Mouse (Mus musculus) thymus, adult 2 months (tissue): ENCODE data around the gene Gm20517. TPM values are rescaled to one million over a fixed set of nuclear protein-coding genes. Genes with fewer than 3 reads are reported as not detected.

Experiments used
- DNase-seq: peaks from one replicate; pipeline ENCODE4 v3.0.0; 2021
- H3K27ac ChIP-seq: fragments of 200-500 bp; 2 replicates; pipeline ENCODE4 v1.5.1; 2012; ENCODE audit warnings: low read length, control low read depth; ENCODE audit not compliant: control insufficient read depth, insufficient read depth
- H3K27me3 ChIP-seq: fragments of 200-500 bp; 2 replicates; pipeline ENCODE4 v1.6.1; 2012; ENCODE audit warnings: mild to moderate bottlenecking, low read length, moderate library complexity, mixed read lengths; ENCODE audit not compliant: control insufficient read depth, insufficient read depth
- H3K36me3 ChIP-seq: fragments of 200-500 bp; 2 replicates; pipeline ENCODE4 v1.6.1; 2012; ENCODE audit warnings: mild to moderate bottlenecking, low read length, moderate library complexity; ENCODE audit not compliant: control insufficient read depth, insufficient read depth
- H3K4me1 ChIP-seq: fragments of 200-500 bp; replicated peaks from 2 replicates; pipeline ENCODE4 v1.6.1; 2012; ENCODE audit warnings: low read length; ENCODE audit not compliant: control insufficient read depth, insufficient read depth
- H3K4me3 ChIP-seq: fragments of 200-500 bp; 2 replicates; pipeline ENCODE4 v1.5.1; 2012; ENCODE audit warnings: mild to moderate bottlenecking, low read length, control low read depth, moderate library complexity; ENCODE audit not compliant: control insufficient read depth, insufficient read depth
- CTCF ChIP-seq: fragments of 200-500 bp; IDR thresholded peaks from 2 replicates; pipeline ENCODE4 v1.5.1; 2012; ENCODE audit warnings: mild to moderate bottlenecking, control low read depth, low read length, moderate library complexity, borderline replicate concordance; ENCODE audit not compliant: control insufficient read depth, poor library complexity, insufficient read depth; ENCODE audit errors: extremely low read depth
- POLR2A ChIP-seq: fragments of 200-500 bp; IDR thresholded peaks from 2 replicates; pipeline ENCODE4 v1.6.1; 2012; ENCODE audit warnings: mild to moderate bottlenecking, low read length, control low read depth, moderate library complexity; ENCODE audit not compliant: control insufficient read depth, poor library complexity, insufficient read depth; ENCODE audit errors: extremely low read depth
- WGBS: fragments of 180-500 bp; shearing (Covaris S2); methylation state at CpG from one replicate; pipeline ENCODE4 v1.1.7; 2018; 5-methylcytosine and 5-hydroxymethylcytosine counted together
- polyA plus RNA-seq: library from polyadenylated mRNA; depleted of rRNA; stranded (reverse); fragments of >200 nt; gene quantifications from 2 replicates; pipeline ENCODE4 v1.2.3, GENCODE M21; 2012

Gene Gm20517
- polyA plus RNA-seq, 1 experiment, result 2.8 TPM

DNA sequence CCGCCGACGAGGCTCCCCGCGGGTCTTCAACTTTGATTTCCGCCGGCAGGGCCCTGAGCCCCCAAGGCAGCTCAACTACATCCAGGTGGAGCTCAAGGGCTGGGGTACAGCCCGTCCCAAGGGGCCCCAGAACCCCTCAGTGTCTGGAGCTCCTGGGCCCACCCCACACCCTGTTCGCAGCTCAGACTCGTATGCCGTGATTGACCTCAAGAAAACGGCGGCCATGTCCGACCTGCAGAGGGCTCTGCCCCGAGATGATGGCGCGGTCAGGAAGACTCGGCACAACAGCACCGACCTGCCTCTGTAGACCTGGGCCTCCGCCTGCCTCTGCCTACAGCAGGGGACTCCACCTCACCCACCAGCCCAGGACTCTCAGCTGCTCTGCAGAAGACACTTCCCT, 92.2 kb downstream of the Gm20517 start:
- Histone ChIP-seq H3K36me3 (no peaks in the 10 kb centered on the region), H3K4me1 (no peaks in the 10 kb centered on the region), H3K27ac (no peak overlapping the region), H3K27me3 (no peaks in the 10 kb centered on the region), H3K4me3 (no peak overlapping the region)
- WGBS, result 76% methylated on average over 20 of the region's 20 CpGs
- no peak for DNase-seq
- no peak for TF ChIP-seq CTCF
- no peak for TF ChIP-seq POLR2A

- Histone ChIP-seq H3K4me3 (no peak overlapping the region), H3K36me3 (no peaks in the 10 kb centered on the region), H3K27me3 (no peaks in the 10 kb centered on the region), H3K4me1 (no peaks in the 10 kb centered on the region), H3K27ac (no peak overlapping the region)
- DNase-seq, result peak; percentile 18
- 81% methylated on average over 4 of the region's 4 CpGs for WGBS
- TF ChIP-seq POLR2A, result no peak
- no peak for TF ChIP-seq CTCF
Measured at GRCm38 (mm10) chr17:47704692-47705091, 93.3 kb downstream of the Gm20517 start.

DNA sequence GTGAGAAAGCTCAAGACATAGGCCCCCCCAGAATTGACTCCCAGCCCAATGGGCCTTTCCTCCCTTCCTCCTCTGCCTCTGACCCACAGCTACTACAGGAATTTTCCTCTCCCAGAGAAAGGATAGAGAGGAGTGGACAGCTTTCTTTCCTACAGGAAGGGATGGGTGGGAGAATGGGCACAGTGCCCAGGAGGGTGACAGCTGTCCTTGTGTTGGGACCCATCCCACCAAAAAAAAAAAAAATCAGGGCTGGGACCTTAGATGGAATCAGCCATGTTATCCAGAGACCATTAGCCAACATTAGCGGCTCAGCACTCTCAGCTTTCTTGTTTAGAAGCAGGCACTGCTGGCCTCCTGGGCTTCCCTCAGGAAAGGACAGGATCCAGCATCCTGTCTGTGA, 94.8 kb downstream of the Gm20517 start:
- no peak for TF ChIP-seq CTCF
- no peak for TF ChIP-seq POLR2A
- Histone ChIP-seq H3K36me3 (no peaks in the 10 kb centered on the region), H3K4me3 (no peak overlapping the region), H3K4me1 (no peaks in the 10 kb centered on the region), H3K27me3 (no peaks in the 10 kb centered on the region), H3K27ac (no peak overlapping the region)
- 89% methylated on average over 1 of the region's 1 CpGs for WGBS
- no peak for DNase-seq

GRCm38 (mm10) chr17:47707961-47708360, 96.6 kb downstream of the Gm20517 start:
- Histone ChIP-seq H3K4me3 (no peak overlapping the region), H3K27ac (no peak overlapping the region), H3K27me3 (no peaks in the 10 kb centered on the region), H3K36me3 (no peaks in the 10 kb centered on the region), H3K4me1 (no peaks in the 10 kb centered on the region)
- 85% methylated on average over 3 of the region's 3 CpGs for WGBS
- TF ChIP-seq CTCF, result no peak
- no peak for TF ChIP-seq POLR2A
- no peak for DNase-seq

- 92% methylated on average over 4 of the region's 4 CpGs for WGBS
- H3K27me3 ChIP-seq, result no peaks in the 10 kb centered on the region
- no peaks in the 10 kb centered on the region for H3K36me3 ChIP-seq
- H3K4me1 ChIP-seq, result no peaks in the 10 kb centered on the region
- no peak for TF ChIP-seq CTCF
- no peak for TF ChIP-seq POLR2A
- no peak for DNase-seq
- no peak overlapping the region for H3K4me3 ChIP-seq
- no peak overlapping the region for H3K27ac ChIP-seq
Measured at GRCm38 (mm10) chr17:47708972-47709371, 97.6 kb downstream of the Gm20517 start.

GRCm38 (mm10) chr17:47710036-47710435, 98.6 kb downstream of the Gm20517 start:
- Histone ChIP-seq H3K4me3 (no peak overlapping the region), H3K27ac (no peak overlapping the region), H3K36me3 (no peaks in the 10 kb centered on the region), H3K4me1 (no peaks in the 10 kb centered on the region), H3K27me3 (no peaks in the 10 kb centered on the region)
- WGBS, result 14% methylated on average over 3 of the region's 3 CpGs
- TF ChIP-seq POLR2A (no peak), CTCF (no peak)
- no peak for DNase-seq

- no peak overlapping the region for H3K27ac ChIP-seq
- no peaks in the 10 kb centered on the region for H3K4me1 ChIP-seq
- H3K4me3 ChIP-seq, result no peak overlapping the region
- DNase-seq, result no peak
- no peaks in the 10 kb centered on the region for H3K27me3 ChIP-seq
- TF ChIP-seq POLR2A (no peak), CTCF (no peak)
- H3K36me3 ChIP-seq, result no peaks in the 10 kb centered on the region
- 88% methylated on average over 6 of the region's 6 CpGs for WGBS
Measured at GRCm38 (mm10) chr17:47711883-47712282, 100.5 kb downstream of the Gm20517 start.
